Mouse (Mus musculus) liver, postnatal 0 days (tissue): Measurements from ENCODE around the gene Rgs11.

Experiments used
- CTCF ChIP-seq: sonication (generic); IDR thresholded peaks from 2 replicates; pipeline ENCODE4 v1.5.1; 2016; ENCODE audit warnings: antibody characterized with exemption, low read depth
- EP300 ChIP-seq: IDR thresholded peaks from 2 replicates; pipeline ENCODE4 v1.6.1; 2016; ENCODE audit warnings: antibody characterized with exemption, low read depth, mild to moderate bottlenecking

DNA sequence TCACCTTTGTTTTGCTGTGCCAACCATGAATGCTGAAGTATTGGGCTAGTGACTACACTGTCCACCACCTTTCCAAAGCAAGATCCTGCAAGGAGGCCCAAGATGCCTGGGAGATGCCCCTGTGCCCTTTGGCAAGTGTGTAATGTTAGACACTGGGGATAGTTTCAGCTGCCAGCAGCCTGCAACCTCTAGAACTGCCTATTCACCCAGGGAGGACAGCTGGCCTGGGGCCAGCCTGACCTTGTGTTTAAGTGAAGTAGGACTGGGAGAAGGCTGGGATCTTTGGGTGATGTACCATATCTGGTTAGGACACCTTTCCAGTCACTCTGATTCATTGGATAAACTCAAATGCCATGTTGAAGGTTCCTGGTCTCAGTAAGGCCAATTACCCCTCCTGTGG, 753 bp upstream of the Rgs11 start:
- TF ChIP-seq CTCF (no peak), EP300 (no peak)
